Mouse (Mus musculus) E14TG2a.4 (cell line): Measurements from ENCODE around the gene Padi2.
A peak's percentile ranks its signal among the peaks of the same experiment; 100 is the strongest.

ENCODE experiments used
- H3K27me3 ChIP-seq: 2 replicates; pipeline ENCODE4 v1.6.1; 2014; ENCODE audit warnings: low read length, control low read depth; ENCODE audit not compliant: insufficient read depth
- H3K36me3 ChIP-seq: 2 replicates; pipeline ENCODE4 v1.6.1; 2014; ENCODE audit warnings: low read length, control low read depth; ENCODE audit not compliant: insufficient read depth
- H3K4me1 ChIP-seq: replicated peaks from 2 replicates; pipeline ENCODE4 v1.6.1; 2014; ENCODE audit warnings: low read depth, low read length, control low read depth
- H3K4me3 ChIP-seq: replicated peaks from 2 replicates; pipeline ENCODE4 v1.5.1; 2014; ENCODE audit warnings: mild to moderate bottlenecking, low read length
- H3K9me3 ChIP-seq: 2 replicates; pipeline ENCODE4 v1.6.1; 2014; ENCODE audit warnings: low read length, control low read depth
- CTCF ChIP-seq: conservative IDR thresholded peaks from 2 replicates; pipeline ENCODE4 v1.5.1; 2014; ENCODE audit warnings: low read length
- NANOG ChIP-seq: IDR thresholded peaks from 2 replicates; pipeline ENCODE4 v1.6.1; 2014; ENCODE audit warnings: borderline replicate concordance, low read length, mixed read lengths
- POU5F1 ChIP-seq: IDR thresholded peaks from 2 replicates; pipeline ENCODE4 v1.6.1; 2014; ENCODE audit warnings: low read length, borderline replicate concordance

The Padi2 gene

GRCm38 (mm10) chr4:140925648-140926047 lies 19.5 kb downstream of the Padi2 start:
- H3K4me3 ChIP-seq = no peak overlapping the region
- H3K4me1 ChIP-seq = peaks cover 13% of the 10 kb centered on the region
- no peak for TF ChIP-seq NANOG
- TF ChIP-seq CTCF = no peak
- no peak for TF ChIP-seq POU5F1
- no peaks in the 10 kb centered on the region for H3K36me3 ChIP-seq
- H3K9me3 ChIP-seq = no peaks in the 10 kb centered on the region
- peaks cover 2% of the 10 kb centered on the region; the same call in 1 of the 2 replicates for H3K27me3 ChIP-seq

- Histone ChIP-seq H3K36me3 (no peaks in the 10 kb centered on the region), H3K4me1 (peaks cover 34% of the 10 kb centered on the region), H3K4me3 (no peak overlapping the region), H3K9me3 (no peaks in the 10 kb centered on the region), H3K27me3 (peaks cover 14% of the 10 kb centered on the region)
- TF ChIP-seq CTCF = no peak
- no peak for TF ChIP-seq NANOG
- no peak for TF ChIP-seq POU5F1
Observed at GRCm38 (mm10) chr4:140928349-140928748, 22.2 kb downstream of the Padi2 start.

GRCm38 (mm10) chr4:140929745-140930144 lies 23.6 kb downstream of the Padi2 start:
- no peaks in the 10 kb centered on the region for H3K36me3 ChIP-seq
- H3K4me3 ChIP-seq = no peak overlapping the region
- H3K4me1 ChIP-seq = peaks cover 32% of the 10 kb centered on the region
- H3K27me3 ChIP-seq = peaks cover 14% of the 10 kb centered on the region
- no peaks in the 10 kb centered on the region for H3K9me3 ChIP-seq
- TF ChIP-seq CTCF (no peak), NANOG (no peak), POU5F1 (no peak)

- H3K4me3 ChIP-seq = 0 out of 2 replicates have a peak overlapping the region, but pooled peaks have one; percentile 35
- peaks cover 32% of the 10 kb centered on the region for H3K4me1 ChIP-seq
- peaks cover 14% of the 10 kb centered on the region for H3K27me3 ChIP-seq
- TF ChIP-seq POU5F1 = no peak
- TF ChIP-seq NANOG = no peak
- TF ChIP-seq CTCF = no peak
- H3K9me3 ChIP-seq = no peaks in the 10 kb centered on the region
- no peaks in the 10 kb centered on the region for H3K36me3 ChIP-seq
Observed at GRCm38 (mm10) chr4:140930900-140931470, 24.8 kb downstream of the Padi2 start.

GRCm38 (mm10) chr4:140935643-140936042 lies 29.5 kb downstream of the Padi2 start:
- Histone ChIP-seq H3K4me3 (no peak overlapping the region), H3K4me1 (peaks cover 26% of the 10 kb centered on the region), H3K27me3 (peaks cover 14% of the 10 kb centered on the region), H3K9me3 (no peaks in the 10 kb centered on the region; the same call in 1 of the 2 replicates), H3K36me3 (no peaks in the 10 kb centered on the region)
- TF ChIP-seq NANOG = no peak
- TF ChIP-seq POU5F1 = no peak
- no peak for TF ChIP-seq CTCF

GRCm38 (mm10) chr4:140944356-140944755 lies 38.2 kb downstream of the Padi2 start:
- peaks cover 43% of the 10 kb centered on the region for H3K4me1 ChIP-seq
- no peaks in the 10 kb centered on the region for H3K9me3 ChIP-seq
- TF ChIP-seq CTCF (no peak), POU5F1 (no peak), NANOG (no peak)
- no peak overlapping the region for H3K4me3 ChIP-seq
- H3K36me3 ChIP-seq = no peaks in the 10 kb centered on the region
- H3K27me3 ChIP-seq = no peaks in the 10 kb centered on the region

GRCm38 (mm10) chr4:140944961-140945442 lies 38.9 kb downstream of the Padi2 start:
- H3K4me3 ChIP-seq = no peak overlapping the region
- H3K9me3 ChIP-seq = no peaks in the 10 kb centered on the region
- H3K4me1 ChIP-seq = peaks cover 45% of the 10 kb centered on the region
- H3K36me3 ChIP-seq = no peaks in the 10 kb centered on the region
- no peaks in the 10 kb centered on the region for H3K27me3 ChIP-seq
- TF ChIP-seq POU5F1 = no peak
- no peak for TF ChIP-seq NANOG
- no peak for TF ChIP-seq CTCF

- peaks cover under 1% of the 10 kb centered on the region; the same call in 1 of the 2 replicates for H3K27me3 ChIP-seq
- peaks cover 45% of the 10 kb centered on the region for H3K4me1 ChIP-seq
- H3K36me3 ChIP-seq = no peaks in the 10 kb centered on the region
- no peak overlapping the region for H3K4me3 ChIP-seq
- no peak for TF ChIP-seq CTCF
- no peak for TF ChIP-seq NANOG
- no peak for TF ChIP-seq POU5F1
- no peaks in the 10 kb centered on the region for H3K9me3 ChIP-seq
Observed at GRCm38 (mm10) chr4:140945571-140945970, 39.4 kb downstream of the Padi2 start.
